Mouse (Mus musculus) heart, embryonic 16.5 days (tissue): ENCODE measurements around the gene Cip2a. TPM values are rescaled to one million over a fixed set of nuclear protein-coding genes. Genes with fewer than 3 reads are reported as not detected.
A peak's percentile ranks its signal among the peaks of the same experiment; 100 is the strongest.

Experiments
- ATAC-seq: fragments of 200-750 bp; cut with Nextera tagmentation; replicated peaks from 2 replicates; pipeline ENCODE4 v1.8.0; 2017; ENCODE audit warnings: moderate number of reproducible peaks; ENCODE audit not compliant: insufficient read depth, low FRiP score; ENCODE audit errors: extremely low read depth
- H3K27ac ChIP-seq: fragments of 300-500 bp; sonication (generic); 2 replicates; pipeline ENCODE4 v1.5.1; 2014; ENCODE audit warnings: mild to moderate bottlenecking, low read length, control low read depth, moderate library complexity
- H3K27me3 ChIP-seq: fragments of 300-500 bp; sonication (generic); 2 replicates; pipeline ENCODE4 v1.6.1; 2014; ENCODE audit warnings: low read length, mixed read lengths; ENCODE audit not compliant: control insufficient read depth, insufficient read depth
- H3K36me3 ChIP-seq: fragments of 300-500 bp; sonication (generic); 2 replicates; pipeline ENCODE4 v1.6.1; 2014; ENCODE audit not compliant: control insufficient read depth, insufficient read depth
- H3K4me1 ChIP-seq: fragments of 300-500 bp; sonication (generic); 2 replicates; pipeline ENCODE4 v1.6.1; 2014; ENCODE audit warnings: low read length, mixed read lengths; ENCODE audit not compliant: control insufficient read depth, insufficient read depth
- H3K4me2 ChIP-seq: fragments of 300-500 bp; sonication (generic); 2 replicates; pipeline ENCODE4 v1.6.1; 2014; ENCODE audit warnings: low read depth, mild to moderate bottlenecking, control low read depth, low read length
- H3K4me3 ChIP-seq: fragments of 300-500 bp; sonication (generic); 2 replicates; pipeline ENCODE4 v1.5.1; 2014; ENCODE audit warnings: mild to moderate bottlenecking, control low read depth, low read length
- H3K9ac ChIP-seq: fragments of 300-500 bp; sonication (generic); 2 replicates; pipeline ENCODE4 v1.6.1; 2014; ENCODE audit warnings: low read length, control low read depth
- H3K9me3 ChIP-seq: fragments of 300-500 bp; sonication (generic); replicated peaks from 2 replicates; pipeline ENCODE4 v1.6.1; 2016; ENCODE audit warnings: low read length; ENCODE audit not compliant: control insufficient read depth
- WGBS: fragments of 180-500 bp; shearing (Covaris S2); extraction: QIAGEN DNeasy Blood & Tissue Kit; methylation state at CpG from one replicate; pipeline ENCODE4 v1.1.7; 2014; 5-methylcytosine and 5-hydroxymethylcytosine counted together
- polyA plus RNA-seq: library from polyadenylated mRNA; unstranded; fragments of >200 nt; fragmentation: Nextera tagmentation; extraction: Ambion mirVana; gene quantifications from 2 replicates; pipeline ENCODE4 v1.2.1, GENCODE M21; 2015

Gene Cip2a
- polyA plus RNA-seq, result 22.1 and 22.4 TPM in 2 replicates

GRCm38 (mm10) chr16:48993559-48994342, at the start of gene Cip2a, which contains the start of gene Dzip3:
Gene Cip2a (plus strand): TSS chr16:48994185.
Gene Dzip3 (minus strand): TSS chr16:48994165.
- H3K27me3 ChIP-seq, result no peaks in the 10 kb centered on the region
- peaks cover 6% of the 10 kb centered on the region; the same call in 1 of the 2 replicates for H3K36me3 ChIP-seq
- 0% methylated on average over 74 of the region's 74 CpGs for WGBS
- peak within 1 kb of the TSS; percentile 94 for H3K9ac ChIP-seq
- H3K4me2 ChIP-seq, result peak within 1 kb of the TSS; percentile 85
- H3K4me1 ChIP-seq, result peaks cover 10% of the 10 kb centered on the region
- peak within 1 kb of the TSS; percentile 81 for H3K4me3 ChIP-seq
- H3K27ac ChIP-seq, result peak within 1 kb of the TSS; percentile 91
- ATAC-seq, result peak; percentile 98
- H3K9me3 ChIP-seq, result no peaks in the 10 kb centered on the region

DNA sequence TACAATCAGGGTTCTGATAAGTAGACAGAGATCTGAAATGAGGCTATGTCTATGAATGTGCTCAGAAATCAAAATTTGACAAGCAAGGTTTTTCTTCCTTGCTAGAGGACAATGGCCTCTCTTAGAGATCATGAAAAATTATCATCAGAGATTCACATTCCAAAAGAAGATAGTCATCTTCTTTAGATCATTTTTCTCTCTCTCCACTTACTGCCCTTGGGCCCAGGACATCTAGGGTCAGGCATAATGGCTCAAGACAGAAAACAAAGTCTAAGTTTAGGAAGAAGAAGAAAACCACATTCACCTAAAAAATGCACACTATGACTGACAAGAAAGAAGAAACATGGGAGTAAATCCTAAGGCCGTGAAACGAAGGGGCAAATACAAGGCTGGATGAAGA, 21.0 kb upstream of the Cip2a start:
- no peak overlapping the region for H3K4me3 ChIP-seq
- no peak overlapping the region for H3K27ac ChIP-seq
- no peaks in the 10 kb centered on the region for H3K27me3 ChIP-seq
- no peak overlapping the region for H3K4me2 ChIP-seq
- no peak overlapping the region for H3K9ac ChIP-seq
- no peaks in the 10 kb centered on the region for H3K9me3 ChIP-seq
- H3K36me3 ChIP-seq, result peaks cover 13% of the 10 kb centered on the region; the same call in 1 of the 2 replicates
- no peaks in the 10 kb centered on the region for H3K4me1 ChIP-seq
- ATAC-seq, result no peak
- 93% methylated on average over 2 of the region's 2 CpGs for WGBS

DNA sequence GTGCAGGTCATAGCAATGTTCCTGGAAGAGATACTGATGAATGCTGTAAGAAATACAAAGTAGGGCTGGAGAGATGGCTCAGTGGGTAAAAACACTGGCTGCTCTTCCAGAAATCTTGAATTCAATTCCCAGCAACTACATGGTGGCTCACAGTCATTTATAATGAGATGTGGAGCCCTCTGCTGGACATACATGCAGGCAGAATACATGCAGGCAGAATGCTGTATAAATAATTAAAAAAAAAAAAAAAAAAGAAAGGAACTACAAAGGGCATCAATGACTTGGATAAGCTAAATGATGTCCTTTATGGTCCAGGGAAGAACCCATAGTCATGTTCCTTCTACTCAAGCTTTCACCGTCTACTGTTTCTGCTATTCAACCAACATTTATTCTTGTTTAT, 20.4 kb upstream of the Cip2a start:
- no peaks in the 10 kb centered on the region for H3K27me3 ChIP-seq
- no peak overlapping the region for H3K9ac ChIP-seq
- H3K4me3 ChIP-seq, result no peak overlapping the region
- no peaks in the 10 kb centered on the region for H3K4me1 ChIP-seq
- no peak overlapping the region for H3K27ac ChIP-seq
- peaks cover 18% of the 10 kb centered on the region for H3K36me3 ChIP-seq
- no peak for ATAC-seq
- 95% methylated on average over 1 of the region's 1 CpGs for WGBS
- no peak overlapping the region for H3K4me2 ChIP-seq
- no peaks in the 10 kb centered on the region for H3K9me3 ChIP-seq

DNA sequence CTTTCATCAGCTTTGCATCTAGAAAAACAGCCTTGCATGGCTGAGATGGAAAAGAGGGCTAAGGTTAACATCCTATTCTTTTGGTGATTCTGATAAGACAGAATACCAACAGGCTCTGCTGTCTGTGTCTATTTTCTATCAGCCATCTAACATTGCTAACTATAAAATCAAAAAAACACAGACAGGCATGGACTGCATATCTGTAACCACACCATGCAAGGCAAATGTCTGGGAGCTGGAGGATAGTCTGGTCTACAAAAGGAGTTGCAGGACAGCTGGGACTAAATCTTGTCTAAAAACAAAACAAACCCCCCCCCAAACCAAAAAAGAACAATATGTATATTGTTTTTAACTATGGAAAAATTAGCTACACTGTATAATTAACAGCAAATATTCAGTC, 14.0 kb upstream of the Cip2a start:
- H3K4me3 ChIP-seq, result no peak overlapping the region
- no peak overlapping the region for H3K27ac ChIP-seq
- no peak overlapping the region for H3K4me2 ChIP-seq
- H3K36me3 ChIP-seq, result peaks cover 15% of the 10 kb centered on the region
- H3K9ac ChIP-seq, result no peak overlapping the region
- ATAC-seq, result no peak
- H3K9me3 ChIP-seq, result no peaks in the 10 kb centered on the region
- H3K27me3 ChIP-seq, result no peaks in the 10 kb centered on the region
- H3K4me1 ChIP-seq, result no peaks in the 10 kb centered on the region

DNA sequence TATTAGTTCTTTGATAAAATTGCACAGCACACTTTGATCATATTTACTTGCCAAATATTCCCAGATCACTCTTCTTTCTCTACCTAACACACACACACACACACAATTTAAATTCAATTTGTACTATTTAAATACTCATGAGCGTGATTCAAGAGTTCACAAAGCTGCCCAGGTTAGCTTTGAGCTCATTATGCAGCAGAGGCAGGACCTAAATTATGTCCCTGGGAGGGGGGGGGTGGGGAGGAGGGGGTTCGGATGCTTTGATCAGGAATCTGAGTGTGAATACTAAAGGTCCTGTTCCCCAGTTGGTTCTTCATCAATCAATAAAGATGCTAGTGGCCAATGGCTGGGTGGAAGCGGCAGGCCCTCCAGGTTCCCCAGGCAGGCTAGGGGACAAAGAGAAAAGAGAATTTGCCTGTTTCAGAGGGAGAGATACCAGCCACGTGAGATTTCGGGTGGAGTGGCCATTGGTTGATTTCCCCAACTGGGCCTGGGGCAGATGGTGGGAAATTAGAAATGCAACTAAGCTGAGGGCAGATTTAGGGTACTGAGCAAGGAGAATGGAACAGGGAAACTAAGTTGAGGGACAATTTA, 8.9 kb upstream of the Cip2a start:
- no peaks in the 10 kb centered on the region for H3K27me3 ChIP-seq
- no peak overlapping the region for H3K4me3 ChIP-seq
- no peak for ATAC-seq
- 73% methylated on average over 5 of the region's 5 CpGs for WGBS
- peaks cover 1% of the 10 kb centered on the region; the same call in 1 of the 2 replicates for H3K36me3 ChIP-seq
- no peaks in the 10 kb centered on the region for H3K9me3 ChIP-seq
- no peak overlapping the region for H3K9ac ChIP-seq
- H3K4me2 ChIP-seq, result no peak overlapping the region
- peaks cover 6% of the 10 kb centered on the region; the same call in 1 of the 2 replicates for H3K4me1 ChIP-seq
- H3K27ac ChIP-seq, result no peak overlapping the region

DNA sequence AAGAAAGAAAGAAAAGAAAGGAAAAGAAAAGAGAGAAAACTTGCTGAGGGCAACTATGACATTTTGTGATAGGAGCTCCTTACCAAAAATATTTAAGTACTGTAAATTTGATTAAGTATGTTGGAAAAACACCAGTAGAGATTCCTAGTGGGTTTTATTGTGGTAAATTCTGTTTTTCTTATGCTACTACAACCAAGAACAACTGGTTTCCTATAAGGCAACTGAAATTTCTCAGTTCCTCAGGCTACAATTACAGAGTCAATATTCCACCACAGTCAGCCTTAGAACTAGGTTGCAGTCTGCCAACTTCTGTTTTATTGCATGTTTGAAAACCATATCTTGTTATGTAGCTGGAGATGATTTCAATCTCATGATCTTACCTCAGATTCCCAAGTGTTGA, 4.3 kb upstream of the Cip2a start:
- no peak overlapping the region for H3K27ac ChIP-seq
- peaks cover 12% of the 10 kb centered on the region for H3K4me1 ChIP-seq
- H3K27me3 ChIP-seq, result no peaks in the 10 kb centered on the region
- no peak overlapping the region for H3K4me2 ChIP-seq
- H3K36me3 ChIP-seq, result 0 out of 2 replicates have a peak, but pooled peaks cover 3% of the 10 kb centered on the region
- H3K4me3 ChIP-seq, result no peak overlapping the region
- no peak overlapping the region for H3K9ac ChIP-seq
- H3K9me3 ChIP-seq, result no peaks in the 10 kb centered on the region
- no peak for ATAC-seq

GRCm38 (mm10) chr16:48992437-48993230, 1.4 kb upstream of the Cip2a start:
- Histone ChIP-seq H3K36me3 (0 out of 2 replicates have a peak, but pooled peaks cover 3% of the 10 kb centered on the region), H3K27ac (peak overlapping the region; percentile 91), H3K9ac (peak overlapping the region; percentile 94), H3K4me2 (peak overlapping the region; percentile 63), H3K4me3 (peak overlapping the region; percentile 81), H3K9me3 (no peaks in the 10 kb centered on the region), H3K4me1 (peaks cover 10% of the 10 kb centered on the region), H3K27me3 (no peaks in the 10 kb centered on the region)
- WGBS, result 18% methylated on average over 10 of the region's 10 CpGs
- no peak for ATAC-seq

DNA sequence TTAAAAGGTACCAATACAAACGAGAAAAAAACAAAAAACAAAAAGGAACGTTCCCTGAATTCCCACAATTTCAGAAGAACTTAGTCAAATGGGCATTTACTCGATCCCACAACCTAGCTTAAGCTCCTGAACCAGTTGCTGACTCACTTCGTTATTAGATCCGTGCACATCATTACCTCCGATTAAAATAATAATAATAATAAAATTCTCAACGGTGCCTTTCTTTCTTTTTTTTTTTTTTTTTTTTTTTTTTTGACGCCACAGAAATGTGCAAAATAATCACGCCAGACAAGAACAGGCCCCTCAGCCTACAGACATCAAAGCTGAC, 790 bp upstream of the Cip2a start:
- peak overlapping the region; percentile 94 for H3K9ac ChIP-seq
- peak overlapping the region; percentile 91 for H3K27ac ChIP-seq
- H3K4me2 ChIP-seq, result peak overlapping the region; percentile 63
- 2% methylated on average over 9 of the region's 9 CpGs for WGBS
- no peaks in the 10 kb centered on the region for H3K9me3 ChIP-seq
- H3K27me3 ChIP-seq, result no peaks in the 10 kb centered on the region
- 0 out of 2 replicates have a peak, but pooled peaks cover 3% of the 10 kb centered on the region for H3K36me3 ChIP-seq
- H3K4me3 ChIP-seq, result peak overlapping the region; percentile 81
- peaks cover 10% of the 10 kb centered on the region for H3K4me1 ChIP-seq
- ATAC-seq, result no peak

DNA sequence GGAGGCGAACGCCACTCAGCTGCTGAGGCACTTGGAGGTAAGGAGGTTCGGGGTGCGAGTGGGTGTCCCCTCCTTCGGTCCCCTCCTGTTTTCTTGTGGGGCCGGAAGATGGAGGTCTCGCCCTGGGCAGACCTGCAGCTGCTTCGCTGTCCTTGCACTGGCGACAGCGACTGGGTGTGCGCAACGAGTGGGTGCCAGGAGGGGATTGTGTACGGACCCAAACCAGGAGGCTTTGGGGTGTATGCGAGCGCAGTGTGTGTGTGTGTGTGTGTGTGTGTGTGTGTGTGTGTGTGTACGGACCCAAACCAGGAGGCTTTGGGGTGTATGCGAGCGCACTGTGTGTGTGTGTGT, 333 bp downstream of the Cip2a start:
- Histone ChIP-seq H3K36me3 (peaks cover 10% of the 10 kb centered on the region), H3K9ac (peak overlapping the region; percentile 88), H3K27ac (peak overlapping the region; percentile 42), H3K4me2 (peak overlapping the region; percentile 85), H3K27me3 (no peaks in the 10 kb centered on the region), H3K4me3 (peak overlapping the region; percentile 81), H3K4me1 (peaks cover 10% of the 10 kb centered on the region), H3K9me3 (no peaks in the 10 kb centered on the region)
- peak; percentile 23 for ATAC-seq
- WGBS, result 0% methylated on average over 18 of the region's 18 CpGs
